Mouse (Mus musculus) kidney, adult 2 months (tissue): ENCODE measurements at regions not wholly inside any gene's neighbourhood (a gene's known extent, or its start where the extent isn't known, plus 50 kb on each side); places are given as distances from the start of the nearest gene placed in this dataset.

Source experiments
- CTCF ChIP-seq: fragments of 200-500 bp; conservative IDR thresholded peaks from 2 replicates; pipeline ENCODE4 v1.5.1; 2011; ENCODE audit warnings: low read depth, mild to moderate bottlenecking, control low read depth, low read length, moderate library complexity, mixed read lengths; ENCODE audit not compliant: insufficient read depth, insufficient read length
- POLR2A ChIP-seq: fragments of 200-500 bp; IDR thresholded peaks from one replicate; pipeline ENCODE4 v1.6.1; 2011; ENCODE audit warnings: low read depth, low read length, control low read depth

DNA sequence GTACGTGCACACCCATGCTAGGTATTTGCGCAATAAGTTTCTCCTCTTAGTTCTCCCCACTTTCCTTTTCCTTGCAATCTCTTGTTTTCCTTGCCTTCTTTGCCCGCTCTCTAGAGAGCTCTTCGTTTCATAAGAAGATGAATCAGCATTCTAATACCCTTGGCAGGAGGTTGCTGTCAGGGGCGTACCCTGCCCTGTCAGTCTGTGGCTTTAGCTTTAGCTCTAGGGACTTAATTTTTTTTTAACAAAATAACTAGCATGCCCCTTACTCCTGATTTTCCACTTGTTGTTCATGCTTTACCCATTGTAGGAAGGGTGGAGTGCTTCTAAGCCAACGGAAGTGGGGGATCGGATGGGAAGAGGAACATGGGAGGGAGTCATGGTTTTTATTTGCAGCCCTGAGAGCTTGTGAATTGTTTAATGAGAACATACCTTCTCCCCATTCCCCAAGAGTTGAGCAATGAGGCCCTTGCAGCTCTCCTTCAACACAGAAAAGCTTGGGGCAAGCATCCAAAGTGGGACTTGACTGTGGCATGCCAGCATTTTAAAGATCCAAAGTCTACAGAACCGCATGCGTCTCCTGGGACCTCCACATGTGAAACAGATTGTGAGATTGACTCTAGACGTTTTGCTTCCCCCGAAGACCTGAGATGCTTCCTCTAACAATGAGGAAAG lies 221.0 kb upstream of the Usp24 start:
- no peak for TF ChIP-seq POLR2A
- TF ChIP-seq CTCF = no peak
